Comparison of ENCODE assay signal across 20 mouse cellular contexts in genomic region chr17:43900133-43900532, GRCm38 (mm10).
DNase-seq lines count a peak whose midpoint lies in the region; ATAC-seq and TF ChIP-seq lines count a peak whose summit lies in the region.
"Had no signal": no experiment of that assay in that cellular context is flagged by ENCODE, and none has a peak within 500 bp of the region (broad histone marks: within the 10 kb centered on the region; RNA-seq: fewer than 3 reads in every experiment).

No protein-coding gene starts in this region.

- H3K9ac ChIP-seq in liver, embryonic 11.5 days (ENCODE audit: low read depth, low read length): no peak overlapping the region
- H3K9ac ChIP-seq in liver, embryonic 12.5 days: no peak overlapping the region
- no peak overlapping the region for H3K9ac ChIP-seq in liver, postnatal 0 days (replicated peaks)
- no peak overlapping the region for H3K9ac ChIP-seq in neural tube, embryonic 15.5 days (replicated peaks)
- H3K9ac ChIP-seq: midbrain, embryonic 13.5 days had no signal

- no peaks in the 10 kb centered on the region for H3K9me3 ChIP-seq in liver, embryonic 11.5 days (ENCODE audit: control insufficient read depth, low read length)
- H3K9me3 ChIP-seq in liver, embryonic 12.5 days (replicated peaks): no peaks in the 10 kb centered on the region
- no peaks in the 10 kb centered on the region for H3K9me3 ChIP-seq in liver, postnatal 0 days (ENCODE audit: low read length)
- no peaks in the 10 kb centered on the region for H3K9me3 ChIP-seq in neural tube, embryonic 15.5 days (replicated peaks)
- H3K9me3 ChIP-seq: midbrain, embryonic 13.5 days had no signal

- H3K4me2 ChIP-seq in liver, embryonic 11.5 days: no peak overlapping the region
- H3K4me2 ChIP-seq in liver, embryonic 12.5 days: no peak overlapping the region
- H3K4me2 ChIP-seq in liver, postnatal 0 days (ENCODE audit: low read depth, low read length): no peak overlapping the region
- no peak overlapping the region for H3K4me2 ChIP-seq in neural tube, embryonic 15.5 days
- H3K4me2 ChIP-seq: midbrain, embryonic 13.5 days had no signal

- no peak for TF ChIP-seq EP300 in liver, postnatal 0 days (IDR thresholded peaks at IDR 0.05; ENCODE audit: low read depth)

- H3K4me3 ChIP-seq in liver, embryonic 11.5 days (ENCODE audit: low read depth, low read length): no peak overlapping the region
- no peak overlapping the region for H3K4me3 ChIP-seq in liver, embryonic 12.5 days
- H3K4me3 ChIP-seq in liver, postnatal 0 days (ENCODE audit: low read depth, low read length): no peak overlapping the region
- H3K4me3 ChIP-seq in neural tube, embryonic 15.5 days (replicated peaks): no peak overlapping the region
- H3K4me3 ChIP-seq: megakaryocyte, embryonic 14.5 days; midbrain, embryonic 13.5 days had no signal

- H3K36me3 ChIP-seq in liver, embryonic 11.5 days (ENCODE audit: control insufficient read depth, insufficient read depth, low read length): no peaks in the 10 kb centered on the region
- no peaks in the 10 kb centered on the region for H3K36me3 ChIP-seq in liver, embryonic 12.5 days
- H3K36me3 ChIP-seq in liver, postnatal 0 days (replicated peaks; ENCODE audit: insufficient read depth, low read length): no peaks in the 10 kb centered on the region
- no peaks in the 10 kb centered on the region for H3K36me3 ChIP-seq in neural tube, embryonic 15.5 days
- H3K36me3 ChIP-seq: midbrain, embryonic 13.5 days had no signal

- H3K4me1 ChIP-seq in liver, embryonic 11.5 days (replicated peaks; ENCODE audit: control insufficient read depth, insufficient read depth, low read length): peaks cover 6% of the 10 kb centered on the region; the same call in 1 of the 2 replicates
- peaks cover 25% of the 10 kb centered on the region for H3K4me1 ChIP-seq in liver, embryonic 12.5 days
- H3K4me1 ChIP-seq in liver, postnatal 0 days (ENCODE audit: insufficient read depth): no peaks in the 10 kb centered on the region
- peaks cover 14% of the 10 kb centered on the region for H3K4me1 ChIP-seq in neural tube, embryonic 15.5 days

- ATAC-seq in liver, embryonic 11.5 days (replicated peaks; ENCODE audit: low FRiP score): peak; percentile 81
- peak; percentile 71 for ATAC-seq in liver, embryonic 12.5 days
- ATAC-seq in liver, postnatal 0 days: peak; percentile 21; the same call in 1 of the 2 replicates
- no peak for ATAC-seq in neural tube, embryonic 15.5 days (ENCODE audit: low FRiP score)
- ATAC-seq: forebrain, embryonic 14.5 days; hindbrain, embryonic 16.5 days; midbrain, embryonic 13.5 days had no signal

- DNase-seq in liver, embryonic 11.5 days (ENCODE audit: low spot score): no peak
- no peak for DNase-seq in liver
- DNase-seq in liver, postnatal 0 days: no peak
- DNase-seq in left cerebral cortex, postnatal 10 days (ENCODE audit: extremely low spot score in 1 of 2, low spot score in 2 of 2): no peak
- no peak for DNase-seq in heart, postnatal 10 days
- DNase-seq: adrenal gland, postnatal 25 days; cerebellum, adult 18-20 months; cerebellum, postnatal 14 days; kidney, adult 2 months; kidney, postnatal 36 days; layer of hippocampus, adult 9-11 months; retina, postnatal 1 day; right cerebral cortex, postnatal 14 days; thymus, postnatal 4 days had no signal

- no peaks in the 10 kb centered on the region for H3K27me3 ChIP-seq in liver, embryonic 11.5 days (replicated peaks; ENCODE audit: control insufficient read depth, insufficient read depth, low read length)
- no peaks in the 10 kb centered on the region for H3K27me3 ChIP-seq in liver, embryonic 12.5 days (replicated peaks)
- no peaks in the 10 kb centered on the region for H3K27me3 ChIP-seq in liver, postnatal 0 days (ENCODE audit: insufficient read depth, low read length)
- no peaks in the 10 kb centered on the region for H3K27me3 ChIP-seq in neural tube, embryonic 15.5 days (replicated peaks)
- H3K27me3 ChIP-seq: megakaryocyte, embryonic 14.5 days; midbrain, embryonic 13.5 days had no signal

- intact Hi-C loops in left cerebral cortex, postnatal 10 days (cut with DNase I): no loop called here
- intact Hi-C loops in heart, postnatal 10 days (cut with DNase I): no loop called here

- TF ChIP-seq CTCF in liver, postnatal 0 days (IDR thresholded peaks at IDR 0.05; ENCODE audit: low read depth): no peak

- WGBS in liver, embryonic 11.5 days: 39% methylated on average over 1 of the region's 1 CpGs
- 9% methylated on average over 1 of the region's 1 CpGs for WGBS in liver, embryonic 12.5 days (ENCODE audit: insufficient replicate concordance)
- 67% methylated on average over 1 of the region's 1 CpGs for WGBS in liver, postnatal 0 days (ENCODE audit: insufficient replicate concordance)
- WGBS in neural tube, embryonic 15.5 days: 95% methylated on average over 1 of the region's 1 CpGs

- H3K27ac ChIP-seq in liver, embryonic 11.5 days (ENCODE audit: low read depth, low read length): no peak overlapping the region
- H3K27ac ChIP-seq in liver, embryonic 12.5 days: no peak overlapping the region
- no peak overlapping the region for H3K27ac ChIP-seq in liver, postnatal 0 days (ENCODE audit: low read depth)
- H3K27ac ChIP-seq in neural tube, embryonic 15.5 days (replicated peaks): no peak overlapping the region
- H3K27ac ChIP-seq: midbrain, embryonic 13.5 days had no signal
